Mouse (Mus musculus) embryonic facial prominence, embryonic 13.5 days (tissue): Measurements from ENCODE around the gene Cyp21a1. TPM values are rescaled to one million over a fixed set of nuclear protein-coding genes. Genes with fewer than 3 reads are reported as not detected.
"Not testable (repeated sequence)": the region's sequence is repeated elsewhere in the genome, so short reads cannot be mapped to it uniquely, and the experiment has no call there.

ENCODE experiments used
- ATAC-seq: fragments of 200-750 bp; cut with Nextera tagmentation; 2 replicates; pipeline ENCODE4 v1.8.0; 2017; ENCODE audit warnings: low read depth; ENCODE audit not compliant: insufficient number of reproducible peaks, insufficient read depth, low FRiP score, low TSS enrichment
- H3K27ac ChIP-seq: fragments of 300-500 bp; sonication (generic); 2 replicates; pipeline ENCODE4 v1.5.1; 2015; ENCODE audit warnings: moderate library complexity, mild to moderate bottlenecking, inconsistent platforms
- H3K27me3 ChIP-seq: fragments of 300-500 bp; sonication (generic); 2 replicates; pipeline ENCODE4 v1.6.1; 2015; ENCODE audit warnings: mild to moderate bottlenecking, inconsistent platforms
- H3K36me3 ChIP-seq: fragments of 300-500 bp; sonication (generic); 2 replicates; pipeline ENCODE4 v1.6.1; 2015; ENCODE audit warnings: mild to moderate bottlenecking, inconsistent platforms
- H3K4me1 ChIP-seq: fragments of 300-500 bp; sonication (generic); 2 replicates; pipeline ENCODE4 v1.6.1; 2015; ENCODE audit warnings: inconsistent platforms
- H3K4me2 ChIP-seq: fragments of 300-500 bp; sonication (generic); 2 replicates; pipeline ENCODE4 v1.6.1; 2015; ENCODE audit warnings: moderate library complexity, mild to moderate bottlenecking, inconsistent platforms
- H3K4me3 ChIP-seq: fragments of 300-500 bp; sonication (generic); 2 replicates; pipeline ENCODE4 v1.5.1; 2015; ENCODE audit warnings: mild to moderate bottlenecking, inconsistent platforms
- H3K9ac ChIP-seq: fragments of 300-500 bp; sonication (generic); 2 replicates; pipeline ENCODE4 v1.6.1; 2015; ENCODE audit warnings: mild to moderate bottlenecking, inconsistent platforms
- H3K9me3 ChIP-seq: fragments of 300-500 bp; sonication (generic); 2 replicates; pipeline ENCODE4 v1.6.1; 2016; ENCODE audit warnings: inconsistent platforms
- WGBS: fragments of 180-500 bp; shearing (Covaris S2); methylation state at CpG from one replicate; pipeline ENCODE4 v1.1.7; 2015; ENCODE audit warnings: mixed read lengths; 5-methylcytosine and 5-hydroxymethylcytosine counted together
- polyA plus RNA-seq: library from polyadenylated mRNA; unstranded; fragments of >200 nt; fragmentation: Nextera tagmentation; extraction: Ambion mirVana; gene quantifications from 2 replicates; pipeline ENCODE4 v1.2.1, GENCODE M21; 2015

Gene Cyp21a1
- not detected in 2 replicates for polyA plus RNA-seq

DNA sequence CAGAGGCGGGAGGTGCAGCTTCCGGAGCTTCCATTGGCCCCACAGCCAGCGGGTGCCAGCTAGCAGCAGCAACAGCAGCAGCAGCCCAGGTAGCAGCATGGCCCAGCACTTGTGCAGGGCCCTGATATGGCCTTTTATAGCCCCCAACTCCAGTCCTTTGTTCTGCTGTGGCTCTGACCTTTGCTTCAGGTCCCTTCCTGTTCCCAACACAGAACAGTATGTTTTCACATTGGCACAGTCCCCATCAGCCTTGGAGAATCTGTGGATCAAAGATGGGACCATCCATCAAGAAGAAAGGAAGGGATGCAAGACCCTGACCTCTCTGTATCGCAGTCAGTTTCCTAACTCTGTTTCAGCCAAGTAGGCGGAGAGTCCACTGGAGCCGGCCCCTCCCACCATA is at the start of gene Cyp21a1:
Gene Cyp21a1, minus strand, starts transcription at position 261 of the 400 bp plus-strand sequence.
- not testable (repeated sequence) for H3K4me3 ChIP-seq, H3K9me3 ChIP-seq, H3K27me3 ChIP-seq, H3K9ac ChIP-seq, H3K4me2 ChIP-seq, H3K4me1 ChIP-seq, H3K36me3 ChIP-seq, H3K27ac ChIP-seq, ATAC-seq
- WGBS, result 91% methylated on average over 6 of the region's 6 CpGs

DNA sequence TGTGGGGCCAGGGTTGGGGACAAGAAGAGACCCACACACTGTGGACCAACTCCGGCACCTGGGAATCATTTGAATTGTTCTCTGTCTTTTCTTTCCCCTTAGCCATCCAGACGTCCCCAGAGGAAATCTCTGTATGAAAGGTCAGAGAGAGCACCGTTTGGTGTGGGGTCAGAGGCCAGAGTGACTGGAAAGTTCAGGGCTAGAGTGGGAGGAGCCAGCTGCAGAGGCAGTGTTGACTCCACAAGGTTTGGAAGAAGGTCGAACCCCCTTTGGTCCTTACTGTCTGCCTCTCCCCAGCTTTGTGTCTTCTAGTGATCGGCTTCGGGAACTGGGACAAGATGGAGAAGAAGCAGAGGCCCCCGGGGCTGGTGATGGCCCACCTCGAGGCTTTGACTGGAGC is 49.1 kb upstream of the Cyp21a1 start:
- Histone ChIP-seq H3K27me3 (no peaks in the 10 kb centered on the region), H3K36me3 (peaks cover 58% of the 10 kb centered on the region), H3K9me3 (no peaks in the 10 kb centered on the region), H3K27ac (no peak overlapping the region), H3K4me2 (no peak overlapping the region), H3K4me3 (no peak overlapping the region), H3K9ac (peak overlapping the region; percentile 49), H3K4me1 (peaks cover 25% of the 10 kb centered on the region)
- 51% methylated on average over 8 of the region's 8 CpGs for WGBS
- ATAC-seq, result no peak

DNA sequence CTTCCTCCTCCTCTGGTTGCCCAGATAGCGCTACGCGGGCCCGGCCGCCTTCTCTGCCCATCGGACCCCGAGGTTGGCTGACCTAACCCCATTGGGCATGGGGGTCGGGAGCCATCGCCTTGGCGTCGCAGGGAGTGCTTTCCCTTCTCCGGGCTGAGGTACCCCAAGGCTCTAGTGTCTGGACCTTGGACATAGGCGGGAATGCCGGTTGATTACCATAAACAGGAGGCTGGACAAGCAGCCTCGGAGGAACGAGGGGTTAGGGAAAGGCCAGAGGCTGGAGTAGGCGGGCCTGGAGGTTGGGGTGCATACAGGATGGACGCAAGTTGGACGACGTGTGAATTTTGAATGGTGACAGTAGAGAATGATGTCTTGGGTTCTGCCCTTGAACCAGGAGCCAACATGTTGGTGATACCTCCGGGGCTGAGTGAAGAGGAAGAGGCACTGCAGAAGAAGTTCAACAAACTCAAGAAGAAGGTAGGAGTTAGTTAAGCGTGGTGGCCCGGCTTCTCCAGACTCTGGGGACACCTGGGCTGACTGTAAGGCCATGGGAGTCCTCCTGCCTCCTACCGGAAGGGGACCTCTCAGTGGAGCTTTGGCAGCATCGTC is 46.3 kb upstream of the Cyp21a1 start:
- no peak for ATAC-seq
- H3K4me3 ChIP-seq, result peak overlapping the region; percentile 98
- H3K36me3 ChIP-seq, result peaks cover 62% of the 10 kb centered on the region
- peak overlapping the region; percentile 72 for H3K4me2 ChIP-seq
- H3K9me3 ChIP-seq, result no peaks in the 10 kb centered on the region
- WGBS, result 2% methylated on average over 25 of the region's 25 CpGs
- no peaks in the 10 kb centered on the region for H3K27me3 ChIP-seq
- peak overlapping the region; percentile 94 for H3K9ac ChIP-seq
- H3K4me1 ChIP-seq, result peaks cover 25% of the 10 kb centered on the region
- H3K27ac ChIP-seq, result peak overlapping the region; percentile 57; the same call in 1 of the 2 replicates

DNA sequence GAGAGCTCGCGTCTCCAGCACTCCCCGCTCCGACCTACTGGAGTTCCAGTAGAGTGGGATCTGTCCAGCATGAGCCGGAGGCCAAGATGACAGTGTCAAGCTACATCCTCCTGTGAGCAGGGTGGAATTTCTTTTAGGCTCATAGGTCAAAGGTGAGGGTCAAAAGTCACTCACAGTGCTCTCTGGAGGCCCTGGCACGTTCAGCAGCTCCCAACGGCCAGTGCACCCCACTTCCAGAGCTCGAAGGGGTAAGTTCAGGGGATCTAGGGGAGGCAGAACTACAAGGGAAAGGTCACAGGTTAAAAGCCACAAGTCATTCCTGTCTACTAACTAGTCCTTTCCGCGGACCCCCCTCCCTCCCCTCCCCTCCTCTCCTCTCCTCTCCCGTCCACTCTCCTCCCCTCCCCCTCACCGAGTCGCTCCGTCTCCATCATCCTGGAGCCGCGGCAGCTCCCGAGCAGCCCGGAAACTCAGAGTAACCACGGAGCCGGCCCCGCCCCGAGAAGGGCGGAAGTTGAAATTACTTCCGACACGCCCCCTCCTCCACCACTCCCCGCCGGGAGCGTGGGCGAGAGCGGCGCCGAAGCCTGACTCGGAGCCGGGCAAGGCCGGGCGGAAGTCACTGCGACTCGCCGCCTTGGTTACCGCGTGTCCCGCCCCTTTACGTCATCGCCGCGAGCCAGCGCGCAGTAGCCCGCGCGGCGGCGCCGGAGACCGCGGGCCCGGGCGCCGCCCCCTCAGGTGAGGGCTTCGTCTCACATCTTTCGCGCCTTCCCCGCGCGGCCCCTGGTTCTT is 45.6 kb upstream of the Cyp21a1 start, which contains the start of the genes Skiv2l and Nelfe:
Gene Skiv2l, minus strand, starts transcription at position 489 of the 795 bp plus-strand sequence.
Gene Nelfe, plus strand, starts transcription at position 670 of the 795 bp plus-strand sequence.
- peak within 1 kb of the TSS; percentile 94 for H3K9ac ChIP-seq
- WGBS, result under 1% methylated on average over 63 of the region's 65 CpGs
- H3K36me3 ChIP-seq, result peaks cover 62% of the 10 kb centered on the region

DNA sequence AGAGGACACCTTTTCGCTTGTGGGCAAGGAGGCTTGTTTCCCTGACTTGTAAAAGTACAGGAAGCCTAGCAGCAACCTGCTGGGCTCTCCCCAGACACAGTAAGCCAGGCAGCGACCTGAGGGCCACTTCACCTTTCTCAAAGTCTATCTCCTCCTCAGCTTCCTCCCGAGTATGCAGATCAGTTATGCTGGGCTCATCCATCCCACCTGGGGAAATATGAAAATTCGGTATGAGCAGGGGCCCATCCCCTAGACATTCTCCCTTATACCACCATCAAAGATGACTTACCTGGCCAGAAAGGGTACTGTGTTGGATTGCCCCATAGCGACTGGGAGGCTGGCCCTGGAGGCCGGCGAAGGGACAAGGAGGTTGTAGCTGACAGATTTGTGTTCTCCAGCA is 43.3 kb upstream of the Cyp21a1 start:
- Histone ChIP-seq H3K27me3 (no peaks in the 10 kb centered on the region), H3K9me3 (no peaks in the 10 kb centered on the region), H3K4me1 (peaks cover 25% of the 10 kb centered on the region), H3K4me3 (no peak overlapping the region), H3K4me2 (no peak overlapping the region), H3K27ac (no peak overlapping the region), H3K9ac (no peak overlapping the region), H3K36me3 (peaks cover 60% of the 10 kb centered on the region)
- no peak for ATAC-seq
- 91% methylated on average over 7 of the region's 7 CpGs for WGBS

More for the DNA sequence above, 45.6 kb upstream of the Cyp21a1 start, which contains the start of the genes Skiv2l and Nelfe:
- H3K4me1 ChIP-seq, result peaks cover 25% of the 10 kb centered on the region
- H3K4me3 ChIP-seq, result peak within 1 kb of the TSS; percentile 98
- no peaks in the 10 kb centered on the region for H3K9me3 ChIP-seq
- no peaks in the 10 kb centered on the region for H3K27me3 ChIP-seq
- ATAC-seq, result peak; percentile 95
- peak within 1 kb of the TSS; percentile 72 for H3K4me2 ChIP-seq
- peak within 1 kb of the TSS; percentile 57; the same call in 1 of the 2 replicates for H3K27ac ChIP-seq

DNA sequence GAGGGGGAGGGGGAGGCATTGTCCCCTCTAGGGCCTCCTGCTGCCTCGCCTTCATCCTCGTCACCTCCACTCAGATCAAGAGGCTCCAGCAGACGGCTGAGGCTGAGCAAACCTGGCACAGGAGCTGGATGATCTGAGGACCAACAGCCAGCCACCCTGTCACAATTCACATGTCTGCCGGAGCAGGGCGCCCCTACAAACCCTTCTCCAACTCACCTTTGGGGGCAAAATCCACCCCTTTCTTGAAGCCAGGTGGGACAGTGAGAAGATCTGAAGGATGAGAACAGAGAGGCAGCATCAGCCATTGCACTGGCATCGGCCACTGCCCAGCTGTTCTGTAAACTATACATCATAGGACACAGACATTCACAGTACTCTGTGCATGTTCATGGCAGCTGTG is 42.8 kb upstream of the Cyp21a1 start:
- Histone ChIP-seq H3K9me3 (no peaks in the 10 kb centered on the region), H3K27ac (no peak overlapping the region), H3K4me1 (peaks cover 24% of the 10 kb centered on the region), H3K4me3 (no peak overlapping the region), H3K9ac (no peak overlapping the region), H3K4me2 (no peak overlapping the region), H3K36me3 (peaks cover 60% of the 10 kb centered on the region), H3K27me3 (no peaks in the 10 kb centered on the region)
- no peak for ATAC-seq
- 89% methylated on average over 6 of the region's 6 CpGs for WGBS

DNA sequence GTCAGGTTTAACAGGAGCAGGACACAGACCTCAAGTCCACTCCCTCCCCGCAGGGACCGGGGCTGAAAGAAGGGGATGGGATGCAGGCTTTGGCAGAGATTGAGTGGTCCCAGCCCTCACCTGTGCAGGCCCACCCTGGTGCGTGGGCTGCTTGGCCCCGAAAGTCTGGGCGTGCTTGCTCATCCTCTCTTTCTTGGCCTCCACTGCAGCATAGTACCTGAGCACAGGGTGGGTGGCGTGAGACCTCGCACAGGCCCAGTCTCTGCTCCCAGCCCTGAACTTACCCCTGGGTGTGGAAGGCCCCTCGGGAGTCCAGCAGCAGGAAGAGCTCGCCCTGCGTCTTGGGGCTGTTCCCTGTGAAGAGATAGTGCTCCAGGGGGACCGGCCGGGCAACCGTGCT is 40.5 kb upstream of the Cyp21a1 start:
- no peak for ATAC-seq
- H3K27me3 ChIP-seq, result no peaks in the 10 kb centered on the region
- peaks cover 7% of the 10 kb centered on the region for H3K4me1 ChIP-seq
- no peak overlapping the region for H3K9ac ChIP-seq
- H3K27ac ChIP-seq, result no peak overlapping the region
- WGBS, result 93% methylated on average over 13 of the region's 13 CpGs
- peaks cover 82% of the 10 kb centered on the region for H3K36me3 ChIP-seq
- H3K9me3 ChIP-seq, result no peaks in the 10 kb centered on the region
- H3K4me3 ChIP-seq, result no peak overlapping the region
- H3K4me2 ChIP-seq, result no peak overlapping the region

DNA sequence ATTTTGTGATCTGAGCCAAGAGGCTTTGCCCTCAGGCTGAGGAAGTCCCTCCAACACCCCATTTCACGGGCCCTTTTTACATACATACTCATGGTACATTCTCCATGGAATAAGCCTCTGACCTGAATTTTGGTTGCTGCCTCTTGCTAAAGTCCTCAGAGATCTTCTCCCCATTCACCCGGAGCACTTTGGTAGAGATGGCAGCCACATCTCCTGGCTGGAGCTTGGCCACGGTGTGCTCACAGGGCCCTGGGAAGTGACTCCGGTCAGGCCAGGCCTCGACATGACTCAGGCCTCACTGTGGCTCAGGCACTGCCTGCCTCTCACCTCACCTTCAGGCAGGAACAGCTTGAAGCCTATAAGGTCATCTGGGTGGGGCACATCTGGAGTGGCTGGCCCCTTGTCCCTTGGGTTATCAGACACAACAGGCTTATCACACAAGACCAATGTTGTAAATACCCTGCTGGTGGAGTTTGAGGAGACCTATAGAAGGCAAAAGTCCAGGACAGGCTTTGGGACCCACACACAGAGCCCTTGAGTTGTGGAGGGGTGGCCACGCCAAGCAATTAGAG is 36.5 kb upstream of the Cyp21a1 start:
- 79% methylated on average over 6 of the region's 6 CpGs for WGBS
- Histone ChIP-seq H3K36me3 (peaks cover 71% of the 10 kb centered on the region), H3K9me3 (no peaks in the 10 kb centered on the region), H3K4me2 (no peak overlapping the region), H3K27me3 (no peaks in the 10 kb centered on the region), H3K4me3 (no peak overlapping the region), H3K4me1 (peaks cover 18% of the 10 kb centered on the region), H3K27ac (no peak overlapping the region), H3K9ac (no peak overlapping the region)
- ATAC-seq, result no peak

DNA sequence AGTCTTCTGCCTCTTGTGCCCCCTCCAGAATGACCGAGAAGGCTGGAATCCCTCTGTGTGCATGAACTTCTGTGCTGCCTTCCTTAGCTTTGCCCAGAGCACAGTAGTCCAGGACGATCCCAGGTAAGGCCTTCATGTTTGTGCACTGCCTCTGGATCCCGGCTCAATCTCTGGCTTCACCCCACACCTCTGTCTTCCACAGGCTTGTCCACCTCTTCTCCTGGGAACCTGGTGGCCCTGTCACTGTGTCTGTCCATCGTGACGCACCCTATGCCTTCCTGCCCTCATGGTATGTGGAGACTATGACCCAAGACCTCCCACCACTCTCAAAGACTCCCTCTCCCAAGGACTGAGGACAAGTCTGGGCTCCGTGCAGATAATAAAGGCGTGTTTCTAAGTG is 34.4 kb upstream of the Cyp21a1 start:
- WGBS, result 89% methylated on average over 7 of the region's 7 CpGs
- Histone ChIP-seq H3K4me3 (no peak overlapping the region), H3K9me3 (no peaks in the 10 kb centered on the region), H3K36me3 (peaks cover 54% of the 10 kb centered on the region), H3K4me2 (no peak overlapping the region), H3K9ac (peak overlapping the region; percentile 27; the same call in 1 of the 2 replicates), H3K27me3 (no peaks in the 10 kb centered on the region), H3K27ac (no peak overlapping the region), H3K4me1 (peaks cover 22% of the 10 kb centered on the region)
- ATAC-seq, result no peak

DNA sequence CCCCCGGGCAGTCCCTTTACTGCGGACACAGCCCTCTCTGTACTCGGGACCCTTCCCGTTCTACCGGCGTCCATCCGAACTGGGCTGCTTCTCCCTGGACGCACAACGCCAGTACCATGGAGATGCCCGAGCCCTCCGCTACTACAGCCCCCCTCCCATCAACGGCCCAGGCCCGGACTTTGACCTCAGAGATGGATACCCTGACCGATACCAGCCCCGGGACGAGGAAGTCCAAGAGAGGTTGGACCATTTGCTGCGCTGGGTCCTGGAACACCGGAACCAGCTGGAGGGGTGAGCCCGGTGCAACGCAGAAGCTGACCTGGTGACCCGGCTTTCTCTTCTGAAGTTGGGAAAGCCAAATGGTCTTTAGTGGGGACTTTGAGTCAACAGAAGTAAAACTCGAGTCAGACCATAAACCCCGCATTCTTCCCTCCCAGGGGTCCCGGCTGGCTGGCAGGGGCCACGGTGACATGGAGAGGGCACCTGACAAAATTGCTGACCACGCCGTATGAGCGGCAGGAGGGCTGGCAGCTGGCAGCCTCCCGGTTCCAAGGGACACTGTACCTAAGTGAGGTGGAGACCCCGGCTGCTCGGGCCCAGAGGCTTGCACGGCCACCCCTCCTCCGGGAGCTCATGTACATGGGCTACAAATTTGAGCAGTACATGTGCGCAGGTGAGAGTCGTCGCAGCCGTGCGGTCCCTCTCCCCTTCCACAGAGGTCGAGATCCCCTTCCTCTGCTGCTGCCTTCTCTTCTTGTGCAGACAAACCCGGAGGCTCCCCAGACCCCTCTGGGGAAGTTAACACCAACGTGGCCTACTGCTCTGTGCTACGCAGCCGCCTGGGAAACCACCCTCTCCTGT is 33.3 kb upstream of the Cyp21a1 start:
- H3K36me3 ChIP-seq, result peaks cover 56% of the 10 kb centered on the region

DNA sequence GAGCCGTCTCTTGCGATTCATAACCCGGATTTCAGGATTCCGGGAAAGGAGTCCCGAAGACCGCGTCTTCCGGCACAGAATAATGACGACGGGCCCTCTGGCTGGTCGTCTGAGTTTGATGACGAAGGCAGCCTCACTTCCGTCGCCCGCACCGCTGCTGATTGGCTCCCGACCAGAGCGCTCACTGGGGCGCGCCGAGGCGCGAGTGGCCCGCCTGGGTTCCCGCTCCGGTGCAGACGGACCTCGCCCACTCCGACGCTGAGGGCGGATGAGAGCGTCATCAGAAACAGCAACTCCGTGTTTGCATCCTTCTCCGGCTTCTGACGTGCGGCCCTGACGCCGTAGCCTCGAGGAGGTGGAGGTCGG is 32.5 kb upstream of the Cyp21a1 start, which contains the start of the genes Stk19 and Dxo:
Gene Stk19, minus strand, starts transcription at position 90 of the 366 bp plus-strand sequence.
Gene Dxo, plus strand, starts transcription at position 164 of the 366 bp plus-strand sequence.
- peak; percentile 86 for ATAC-seq
- Histone ChIP-seq H3K4me3 (peak within 1 kb of the TSS; percentile 84), H3K9me3 (no peaks in the 10 kb centered on the region), H3K4me1 (peaks cover 22% of the 10 kb centered on the region), H3K27me3 (no peaks in the 10 kb centered on the region), H3K9ac (peak within 1 kb of the TSS; percentile 86), H3K27ac (peak within 1 kb of the TSS; percentile 85), H3K36me3 (peaks cover 56% of the 10 kb centered on the region), H3K4me2 (peak within 1 kb of the TSS; percentile 92)
- under 1% methylated on average over 40 of the region's 40 CpGs for WGBS

More for the DNA sequence above, 33.3 kb upstream of the Cyp21a1 start:
- peak overlapping the region; percentile 92 for H3K4me2 ChIP-seq
- H3K27ac ChIP-seq, result peak overlapping the region; percentile 85; the same call in 1 of the 2 replicates
- 39% methylated on average over 42 of the region's 43 CpGs for WGBS
- H3K9ac ChIP-seq, result peak overlapping the region; percentile 86
- ATAC-seq, result no peak
- H3K27me3 ChIP-seq, result no peaks in the 10 kb centered on the region
- no peaks in the 10 kb centered on the region for H3K9me3 ChIP-seq
- H3K4me1 ChIP-seq, result peaks cover 22% of the 10 kb centered on the region
- H3K4me3 ChIP-seq, result peak overlapping the region; percentile 84
